Mouse (Mus musculus) forebrain, embryonic 10.5 days (tissue): ENCODE measurements around the gene Rlbp1. TPM values are rescaled to one million over a fixed set of nuclear protein-coding genes. Genes with fewer than 3 reads are reported as not detected.

Experiments used
- DNase-seq: peaks from one replicate; pipeline ENCODE4 v3.0.0-alpha.2; 2017; ENCODE audit warnings: low spot score; ENCODE audit errors: extremely low spot score
- H3K27ac ChIP-seq: fragments of 300-500 bp; sonication (generic); 2 replicates; pipeline ENCODE4 v1.5.1; 2016; ENCODE audit warnings: mild to moderate bottlenecking
- H3K27me3 ChIP-seq: fragments of 300-500 bp; sonication (generic); 2 replicates; pipeline ENCODE4 v1.6.1; 2016; ENCODE audit warnings: mild to moderate bottlenecking; ENCODE audit not compliant: poor library complexity, severe bottlenecking
- H3K36me3 ChIP-seq: fragments of 300-500 bp; sonication (generic); replicated peaks from 2 replicates; pipeline ENCODE4 v1.6.1; 2016; ENCODE audit warnings: mild to moderate bottlenecking, moderate library complexity
- H3K4me1 ChIP-seq: fragments of 300-500 bp; sonication (generic); 2 replicates; pipeline ENCODE4 v1.6.1; 2016
- H3K4me3 ChIP-seq: fragments of 300-500 bp; sonication (generic); 2 replicates; pipeline ENCODE4 v1.5.1; 2016; ENCODE audit warnings: mild to moderate bottlenecking, moderate library complexity
- H3K9me3 ChIP-seq: fragments of 300-500 bp; sonication (generic); 2 replicates; pipeline ENCODE4 v1.6.1; 2016; ENCODE audit warnings: mild to moderate bottlenecking, moderate library complexity
- WGBS: fragments of 180-500 bp; shearing (Covaris S2); methylation state at CpG from one replicate; pipeline ENCODE4 v1.1.7; 2016; 5-methylcytosine and 5-hydroxymethylcytosine counted together
- polyA plus RNA-seq: library from polyadenylated mRNA; unstranded; fragments of >200 nt; fragmentation: Nextera tagmentation; extraction: Ambion mirVana; gene quantifications from 2 replicates; pipeline ENCODE4 v1.2.1, GENCODE M21; 2016

Gene Rlbp1
- polyA plus RNA-seq: 1.2 and 1.8 TPM in 2 replicates

DNA sequence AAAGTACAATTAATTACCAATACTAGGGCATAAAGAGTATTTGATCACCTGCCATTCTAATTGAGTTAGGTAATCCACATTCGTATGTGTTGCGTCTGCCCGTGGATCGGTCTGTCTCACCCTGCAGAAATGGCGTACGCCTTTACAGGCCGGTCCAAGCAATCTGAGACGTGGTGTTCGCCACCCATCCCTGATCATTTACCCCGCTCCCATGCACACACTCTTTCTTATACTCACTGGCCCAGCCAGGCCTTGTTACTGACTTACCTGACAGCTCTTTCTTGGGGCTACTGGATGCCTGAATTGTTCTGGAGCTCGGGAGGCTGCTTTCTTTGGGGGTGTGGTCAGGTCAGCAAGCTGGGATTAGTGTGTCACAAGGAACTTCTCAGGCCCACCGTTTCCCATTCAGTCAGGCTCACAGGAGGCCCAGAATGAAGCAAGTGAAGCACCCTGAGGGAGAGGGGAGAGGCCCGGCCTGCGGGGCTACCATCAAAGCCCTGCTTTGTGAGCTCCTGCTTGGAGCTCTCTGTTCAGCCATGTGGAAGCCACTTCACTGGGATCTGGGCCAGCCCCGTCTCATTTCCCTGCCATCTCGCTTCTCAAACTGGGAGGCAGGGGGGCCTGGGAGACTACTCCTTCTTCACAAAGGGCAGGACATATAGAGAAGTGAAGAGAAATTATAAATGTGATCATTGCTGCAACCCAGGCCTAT, at the start of gene Rlbp1:
TSS of gene Rlbp1 (minus strand) at position 627 of the 712 bp plus-strand sequence.
- WGBS: 54% methylated on average over 16 of the region's 16 CpGs
- H3K4me1 ChIP-seq: peaks cover 32% of the 10 kb centered on the region
- 0 out of 2 replicates have a peak, but pooled peaks cover 4% of the 10 kb centered on the region for H3K27me3 ChIP-seq
- no peaks in the 10 kb centered on the region for H3K9me3 ChIP-seq
- DNase-seq: no peak
- H3K36me3 ChIP-seq: no peaks in the 10 kb centered on the region
- no peak within 1 kb of the TSS for H3K4me3 ChIP-seq
- H3K27ac ChIP-seq: peak within 1 kb of the TSS; percentile 79

DNA sequence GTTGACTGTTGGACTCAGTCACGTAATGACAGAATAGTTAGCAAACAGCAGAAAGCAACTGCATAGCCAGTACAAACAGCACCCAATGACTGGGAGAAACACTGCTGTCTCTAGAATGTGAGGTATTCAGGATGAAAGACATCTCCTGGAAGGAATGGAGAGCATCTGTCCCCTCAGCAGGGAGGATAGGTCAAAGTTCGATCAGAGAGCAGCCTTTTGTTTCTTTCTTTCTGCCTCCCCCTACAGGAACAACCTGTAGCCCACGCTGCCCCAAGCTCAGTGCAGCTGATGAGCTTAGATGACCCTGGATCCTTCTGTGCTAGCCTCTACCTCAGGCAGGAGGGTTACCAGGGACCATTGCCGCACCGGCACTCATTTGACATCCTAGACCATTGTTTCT, 41.4 kb upstream of the Rlbp1 start:
- Histone ChIP-seq H3K9me3 (no peaks in the 10 kb centered on the region), H3K4me1 (peaks cover 9% of the 10 kb centered on the region; the same call in 1 of the 2 replicates), H3K27me3 (no peaks in the 10 kb centered on the region), H3K36me3 (peaks cover 50% of the 10 kb centered on the region), H3K4me3 (no peak overlapping the region), H3K27ac (no peak overlapping the region)
- no peak for DNase-seq
- WGBS: 57% methylated on average over 5 of the region's 5 CpGs

DNA sequence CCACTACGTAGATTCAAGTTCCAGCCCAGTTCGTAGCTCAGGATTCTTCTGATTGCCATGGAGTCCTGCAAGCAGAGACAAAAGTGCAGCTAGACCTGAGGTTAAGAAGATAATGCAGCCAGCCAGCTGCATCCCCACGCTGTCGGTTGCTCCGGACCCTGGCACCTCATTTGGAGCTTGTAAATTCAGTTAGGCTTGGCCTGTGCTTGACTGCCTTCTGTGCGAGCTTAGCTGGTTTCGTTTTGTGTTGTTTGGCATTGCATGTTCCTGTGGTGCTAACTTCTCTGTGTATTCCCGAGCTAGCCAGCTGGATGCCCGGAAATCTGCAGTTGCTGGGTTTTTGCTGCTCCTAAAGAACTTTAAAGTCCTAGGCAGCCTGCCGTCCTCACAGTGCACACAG, 39.0 kb upstream of the Rlbp1 start:
- WGBS: 87% methylated on average over 10 of the region's 10 CpGs
- peaks cover 57% of the 10 kb centered on the region for H3K36me3 ChIP-seq
- DNase-seq: no peak

DNA sequence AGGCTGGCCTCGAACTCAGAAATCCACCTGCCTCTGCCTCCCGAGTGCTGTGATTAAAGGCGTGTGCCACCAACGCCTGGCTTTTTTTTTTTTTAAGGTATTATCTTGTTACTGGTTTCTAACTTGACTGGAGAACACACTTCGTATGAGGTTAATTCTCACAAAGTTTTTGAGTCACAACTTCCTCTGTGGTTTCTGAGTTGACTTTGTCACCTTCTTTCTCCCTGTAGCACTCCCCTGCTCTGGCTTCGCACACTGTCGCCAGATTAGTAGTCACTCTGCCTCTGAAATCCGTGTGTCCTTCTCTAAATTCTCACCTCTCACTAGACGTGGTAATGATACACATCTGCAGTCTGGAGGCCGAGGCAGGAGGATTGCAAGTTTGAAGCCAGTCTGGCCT, 36.0 kb upstream of the Rlbp1 start:
- Histone ChIP-seq H3K27me3 (no peaks in the 10 kb centered on the region), H3K27ac (no peak overlapping the region), H3K36me3 (peaks cover 81% of the 10 kb centered on the region), H3K4me1 (peaks cover 4% of the 10 kb centered on the region; the same call in 1 of the 2 replicates), H3K4me3 (no peak overlapping the region), H3K9me3 (no peaks in the 10 kb centered on the region)
- no peak for DNase-seq
- 92% methylated on average over 10 of the region's 10 CpGs for WGBS

More for the DNA sequence above, 39.0 kb upstream of the Rlbp1 start:
- H3K4me3 ChIP-seq: no peak overlapping the region
- H3K9me3 ChIP-seq: no peaks in the 10 kb centered on the region
- peaks cover 9% of the 10 kb centered on the region; the same call in 1 of the 2 replicates for H3K4me1 ChIP-seq
- no peaks in the 10 kb centered on the region for H3K27me3 ChIP-seq
- H3K27ac ChIP-seq: no peak overlapping the region

DNA sequence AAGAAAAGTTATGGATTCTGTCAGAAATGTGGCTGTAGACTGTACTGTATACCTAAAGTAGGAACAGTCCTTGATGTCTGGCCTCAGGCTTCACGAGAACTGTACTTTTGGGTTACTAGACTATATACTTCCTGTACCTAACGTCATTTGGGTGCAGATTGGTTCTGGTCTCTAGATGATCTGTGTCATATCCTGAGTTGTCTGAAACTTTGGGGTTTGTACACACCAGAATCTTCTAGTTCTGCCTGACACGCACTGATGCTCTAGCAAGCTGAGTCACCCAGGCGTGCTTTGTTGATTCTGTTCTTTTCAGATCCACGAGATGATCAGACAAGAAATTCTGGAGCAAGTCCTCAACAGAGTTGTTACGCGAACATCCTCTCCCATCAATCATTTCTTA, 33.1 kb upstream of the Rlbp1 start:
- DNase-seq: no peak
- Histone ChIP-seq H3K27ac (no peak overlapping the region), H3K36me3 (peaks cover 80% of the 10 kb centered on the region), H3K9me3 (no peaks in the 10 kb centered on the region), H3K4me1 (no peaks in the 10 kb centered on the region), H3K4me3 (no peak overlapping the region), H3K27me3 (no peaks in the 10 kb centered on the region)
- WGBS: 92% methylated on average over 7 of the region's 7 CpGs

DNA sequence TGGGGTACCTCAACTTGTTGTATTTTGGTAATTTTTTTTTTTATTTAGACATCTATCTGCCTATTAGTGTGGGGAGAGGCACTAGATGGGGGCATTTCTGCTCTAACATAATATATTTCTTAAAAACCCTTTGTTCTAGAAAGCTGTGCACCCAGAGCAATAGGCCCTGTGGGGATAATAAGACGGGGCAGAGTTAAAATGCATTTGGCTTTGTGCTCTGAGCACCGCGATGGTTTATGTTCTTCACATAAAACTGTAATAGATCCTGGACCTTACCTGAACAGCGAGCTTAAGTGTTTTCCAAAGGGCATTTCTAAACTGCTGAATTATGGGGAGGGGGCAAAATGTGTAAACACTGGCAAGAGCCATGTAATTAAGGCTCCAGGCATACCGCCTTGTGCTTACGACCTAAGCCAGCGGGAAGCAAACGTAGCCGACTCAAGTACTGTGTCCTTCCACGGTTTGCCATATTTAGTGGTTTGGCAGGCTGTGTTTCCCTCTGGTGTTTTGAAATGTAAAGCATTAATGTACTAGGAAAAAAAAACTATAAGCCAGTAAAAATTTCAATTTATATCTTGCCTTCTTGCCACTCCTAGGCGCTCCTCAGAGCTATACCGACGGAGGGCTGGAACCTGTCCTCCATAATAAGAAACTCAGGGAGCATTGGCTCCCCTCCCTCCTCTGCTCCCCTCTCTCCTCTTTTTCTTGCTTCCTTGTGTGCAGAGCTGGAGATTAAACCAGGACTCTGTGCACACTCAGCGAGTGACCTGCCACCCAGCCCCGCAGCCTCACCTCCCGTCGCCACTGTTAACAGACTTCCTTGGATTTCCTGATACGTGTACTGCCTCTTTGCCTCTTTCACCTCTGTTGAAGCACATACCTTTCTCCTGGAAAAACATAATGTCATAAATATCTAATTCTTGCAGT, 27.9 kb upstream of the Rlbp1 start:
- 92% methylated on average over 18 of the region's 18 CpGs for WGBS
- no peaks in the 10 kb centered on the region for H3K27me3 ChIP-seq
- DNase-seq: no peak

DNA sequence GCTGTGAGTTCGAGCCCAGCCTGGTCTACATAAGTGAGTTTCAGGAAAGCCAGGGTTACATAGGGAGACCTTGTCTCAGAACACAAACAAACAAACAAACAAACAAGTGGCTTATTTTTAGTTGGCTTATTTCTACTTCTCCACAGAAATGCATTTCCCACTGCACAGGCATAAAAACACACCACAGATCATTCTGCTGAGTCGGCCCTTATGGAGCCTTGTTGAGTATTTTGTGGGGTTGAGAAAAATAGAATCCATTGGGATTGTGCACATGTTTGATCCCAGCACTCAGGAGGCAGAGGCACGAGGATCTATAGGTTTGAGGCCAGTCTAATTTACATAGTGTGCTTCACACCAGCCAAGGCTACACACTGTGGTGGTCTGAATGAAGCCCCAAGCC, 13.4 kb upstream of the Rlbp1 start:
- no peaks in the 10 kb centered on the region for H3K27me3 ChIP-seq
- H3K4me1 ChIP-seq: no peaks in the 10 kb centered on the region
- H3K9me3 ChIP-seq: no peaks in the 10 kb centered on the region
- 90% methylated on average over 3 of the region's 3 CpGs for WGBS
- no peak for DNase-seq
- H3K27ac ChIP-seq: no peak overlapping the region
- H3K4me3 ChIP-seq: no peak overlapping the region
- peaks cover 59% of the 10 kb centered on the region for H3K36me3 ChIP-seq

More for the DNA sequence above, 27.9 kb upstream of the Rlbp1 start:
- 0 out of 2 replicates have a peak, but pooled peaks cover 4% of the 10 kb centered on the region for H3K4me1 ChIP-seq
- H3K36me3 ChIP-seq: peaks cover 62% of the 10 kb centered on the region
- no peaks in the 10 kb centered on the region for H3K9me3 ChIP-seq
- H3K27ac ChIP-seq: no peak overlapping the region
- no peak overlapping the region for H3K4me3 ChIP-seq

DNA sequence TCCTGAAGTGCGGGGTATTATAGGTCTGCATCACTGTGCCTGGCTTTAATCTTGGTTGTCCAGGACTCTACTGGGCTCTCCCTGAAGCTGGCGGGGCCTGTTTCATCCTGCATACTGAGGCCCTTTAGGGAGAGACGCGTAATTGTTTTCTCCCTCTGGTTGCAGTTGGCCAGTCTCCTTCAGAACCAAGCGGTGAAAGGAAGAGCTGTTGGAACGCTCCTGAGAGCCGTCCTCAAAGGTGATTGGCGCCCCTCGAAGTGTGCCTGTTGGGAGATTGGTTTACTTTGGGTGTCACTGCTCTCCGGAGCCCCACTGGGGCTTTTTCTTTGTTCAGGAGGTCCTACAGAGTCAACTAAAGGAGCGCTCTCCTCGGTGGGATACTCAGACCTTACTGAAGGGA, 12.1 kb upstream of the Rlbp1 start:
- no peak overlapping the region for H3K27ac ChIP-seq
- H3K27me3 ChIP-seq: no peaks in the 10 kb centered on the region
- H3K36me3 ChIP-seq: peaks cover 58% of the 10 kb centered on the region
- no peaks in the 10 kb centered on the region for H3K9me3 ChIP-seq
- peaks cover 13% of the 10 kb centered on the region for H3K4me1 ChIP-seq
- H3K4me3 ChIP-seq: no peak overlapping the region
- 78% methylated on average over 12 of the region's 12 CpGs for WGBS
- DNase-seq: no peak

DNA sequence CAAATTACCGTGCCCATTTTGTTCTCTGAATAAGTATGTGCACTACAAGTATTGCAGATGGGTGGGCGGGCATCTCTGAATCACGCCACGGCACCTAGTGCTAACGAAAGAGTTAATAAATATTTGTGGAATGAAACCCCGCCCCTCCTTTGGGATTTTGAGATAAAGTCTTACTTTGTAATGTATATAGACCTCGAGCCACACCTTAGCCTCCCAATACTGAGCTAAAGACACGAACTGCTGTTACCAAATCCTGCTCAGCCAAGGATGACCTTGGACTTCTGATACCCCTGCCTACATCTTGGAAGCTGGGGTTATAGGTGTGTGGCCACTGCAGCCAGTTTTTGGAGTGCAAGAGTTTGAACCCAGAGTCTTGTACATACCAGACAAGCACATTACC, 11.6 kb upstream of the Rlbp1 start:
- no peak for DNase-seq
- 93% methylated on average over 8 of the region's 8 CpGs for WGBS
- Histone ChIP-seq H3K4me1 (peaks cover 16% of the 10 kb centered on the region), H3K9me3 (no peaks in the 10 kb centered on the region), H3K27ac (no peak overlapping the region), H3K27me3 (no peaks in the 10 kb centered on the region), H3K4me3 (no peak overlapping the region), H3K36me3 (peaks cover 56% of the 10 kb centered on the region)

DNA sequence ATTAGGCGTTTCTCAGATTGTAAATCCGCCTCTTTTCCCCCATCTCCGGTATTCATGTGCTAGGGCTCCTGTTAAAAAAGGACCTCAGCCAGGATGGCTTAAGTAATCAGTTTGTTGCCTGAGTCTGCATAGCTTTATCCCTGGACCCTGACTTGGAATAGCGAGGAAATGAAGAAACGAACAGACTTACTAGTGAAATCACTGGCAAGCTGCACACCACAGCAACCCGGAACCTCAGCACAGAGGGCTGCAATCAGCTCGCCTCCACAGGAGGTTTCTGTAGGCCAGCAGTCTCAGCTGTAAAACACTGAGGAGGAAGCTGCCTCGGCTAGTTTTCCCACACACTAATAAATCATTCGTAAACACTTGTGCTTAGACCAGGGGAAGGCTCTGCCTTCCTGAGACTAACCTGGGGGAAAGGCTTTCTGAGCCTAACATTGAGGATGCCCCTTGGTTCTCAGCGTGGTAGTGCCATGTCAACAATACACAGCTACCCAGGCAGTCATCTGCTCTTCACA, 10.7 kb upstream of the Rlbp1 start:
- H3K9me3 ChIP-seq: no peaks in the 10 kb centered on the region
- H3K4me1 ChIP-seq: peaks cover 25% of the 10 kb centered on the region
- H3K4me3 ChIP-seq: no peak overlapping the region
- no peak for DNase-seq
- H3K27me3 ChIP-seq: no peaks in the 10 kb centered on the region
- WGBS: 93% methylated on average over 10 of the region's 10 CpGs
- H3K36me3 ChIP-seq: peaks cover 47% of the 10 kb centered on the region
- no peak overlapping the region for H3K27ac ChIP-seq

DNA sequence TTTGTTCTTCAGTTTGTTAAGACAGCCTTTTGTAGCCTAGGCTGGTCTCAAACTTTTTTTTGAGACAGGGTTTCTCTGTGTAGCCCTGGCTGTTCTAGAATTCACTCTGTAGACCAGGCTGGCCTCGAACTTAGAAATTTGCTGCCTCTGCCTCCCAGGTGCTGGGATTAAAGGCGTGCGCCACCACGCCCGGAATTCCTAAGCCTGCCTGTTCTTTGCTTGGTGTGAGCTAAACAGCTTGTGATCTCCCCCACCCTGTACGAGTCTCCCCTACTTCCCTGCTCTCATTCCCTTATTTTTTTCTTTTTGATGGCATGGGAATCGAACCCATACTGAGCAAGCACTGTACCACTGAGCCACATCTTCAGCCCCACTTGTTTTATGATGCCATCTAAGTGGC, 8.3 kb upstream of the Rlbp1 start:
- H3K36me3 ChIP-seq: peaks cover 33% of the 10 kb centered on the region
- no peaks in the 10 kb centered on the region for H3K9me3 ChIP-seq
- H3K27me3 ChIP-seq: no peaks in the 10 kb centered on the region
- 87% methylated on average over 7 of the region's 7 CpGs for WGBS
- peaks cover 33% of the 10 kb centered on the region for H3K4me1 ChIP-seq
- no peak for DNase-seq
- H3K27ac ChIP-seq: no peak overlapping the region
- H3K4me3 ChIP-seq: no peak overlapping the region

DNA sequence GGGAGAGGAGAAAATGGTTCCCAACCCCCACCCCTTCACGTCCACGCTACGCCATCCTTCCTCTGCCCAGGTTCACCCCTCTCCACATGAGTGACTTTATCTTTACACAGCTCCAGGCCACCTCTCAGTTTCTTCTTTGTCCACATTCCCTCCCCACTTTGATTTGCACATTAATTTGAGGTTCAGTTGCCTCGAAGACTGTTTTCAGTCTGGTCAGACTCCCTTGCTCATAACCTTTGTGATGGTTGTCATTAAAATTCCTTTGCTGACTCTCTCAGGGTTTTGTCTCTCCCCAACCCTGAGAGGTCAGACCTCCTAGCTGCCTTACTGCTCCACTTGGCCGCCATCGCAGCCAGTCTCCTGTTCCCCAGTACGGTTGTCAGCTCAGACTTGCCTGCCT, 7.8 kb upstream of the Rlbp1 start:
- WGBS: 67% methylated on average over 7 of the region's 7 CpGs
- DNase-seq: no peak
- no peaks in the 10 kb centered on the region for H3K9me3 ChIP-seq

DNA sequence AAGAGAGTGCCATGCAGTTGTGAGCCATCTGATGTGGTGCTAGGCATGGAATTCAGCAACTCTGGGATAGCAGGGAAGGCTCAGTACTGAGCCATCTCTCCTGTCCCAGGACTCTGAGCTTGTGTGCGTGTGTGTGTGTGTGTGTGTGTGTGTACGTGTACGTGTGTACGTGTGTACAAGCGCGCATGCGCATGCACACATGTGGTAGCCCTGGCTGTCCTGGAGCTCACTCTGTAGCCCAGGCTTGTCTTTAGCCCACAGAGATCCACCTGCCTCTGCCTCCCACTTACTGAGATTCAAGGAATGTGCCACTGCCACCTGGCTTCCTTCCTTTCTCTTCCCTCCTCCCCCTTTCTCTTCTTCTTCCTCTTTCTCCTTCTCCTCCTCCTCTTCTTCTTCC, 7.1 kb upstream of the Rlbp1 start:
- no peak for DNase-seq
- no peaks in the 10 kb centered on the region for H3K9me3 ChIP-seq
- WGBS: 96% methylated on average over 7 of the region's 7 CpGs
- H3K4me1 ChIP-seq: peaks cover 33% of the 10 kb centered on the region
- H3K27ac ChIP-seq: no peak overlapping the region
- H3K27me3 ChIP-seq: no peaks in the 10 kb centered on the region
- H3K36me3 ChIP-seq: peaks cover 22% of the 10 kb centered on the region
- H3K4me3 ChIP-seq: no peak overlapping the region

More for the DNA sequence above, 7.8 kb upstream of the Rlbp1 start:
- H3K36me3 ChIP-seq: peaks cover 28% of the 10 kb centered on the region
- H3K4me1 ChIP-seq: peaks cover 33% of the 10 kb centered on the region
- H3K27ac ChIP-seq: no peak overlapping the region
- H3K27me3 ChIP-seq: no peaks in the 10 kb centered on the region
- H3K4me3 ChIP-seq: no peak overlapping the region
